Mouse (Mus musculus) heart, postnatal 0 days (tissue): ENCODE measurements around the gene Nup210.

ENCODE experiments used
- CTCF ChIP-seq: IDR thresholded peaks from 2 replicates; pipeline ENCODE4 v1.5.1; 2016; ENCODE audit warnings: antibody characterized with exemption, control low read depth, low read depth
- EP300 ChIP-seq: IDR thresholded peaks from 2 replicates; pipeline ENCODE4 v1.6.1; 2016; ENCODE audit warnings: antibody characterized with exemption, low read depth

DNA sequence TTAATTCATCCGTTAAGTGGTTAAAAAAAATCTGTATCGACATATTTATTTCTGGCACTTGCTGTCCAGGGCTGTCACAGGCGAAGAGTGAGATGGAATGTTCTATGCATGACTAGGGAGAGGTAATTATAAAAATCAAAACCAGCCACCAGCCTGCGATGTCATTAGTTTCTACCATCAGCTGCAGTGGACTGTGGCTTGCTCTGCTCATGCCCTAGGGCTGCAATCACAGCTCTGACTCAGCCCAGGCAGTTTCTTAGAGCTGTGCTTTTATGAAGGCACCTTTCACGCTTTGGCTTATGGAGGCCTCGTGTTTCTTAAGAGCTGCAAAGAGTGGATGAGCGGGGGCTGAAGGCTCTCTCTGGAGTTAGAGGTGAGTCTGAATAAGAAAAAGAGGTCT is 95.8 kb downstream of the Nup210 start:
- TF ChIP-seq CTCF (no peak), EP300 (no peak)
